In genomic region chr1:85822239-85822638, GRCm38 (mm10) we compare ENCODE assay signal across 26 mouse cellular contexts. TPM values are rescaled to one million over a fixed set of nuclear protein-coding genes. Genes with fewer than 3 reads are reported as not detected.
DNase-seq lines count a peak whose midpoint lies in the region; ATAC-seq and TF ChIP-seq lines count a peak whose summit lies in the region.
"Had no signal": no experiment of that assay in that cellular context is flagged by ENCODE, and none has a peak within 500 bp of the region (broad histone marks: within the 10 kb centered on the region; RNA-seq: fewer than 3 reads in every experiment).

No protein-coding gene starts in this region.

- no peaks in the 10 kb centered on the region for H3K9me3 ChIP-seq in heart, embryonic 15.5 days (replicated peaks)
- H3K9me3 ChIP-seq: forebrain, embryonic 10.5 days; limb, embryonic 13.5 days; liver, embryonic 12.5 days; midbrain, embryonic 12.5 days; neural tube, embryonic 15.5 days had no signal

- peak overlapping the region; percentile 28 for H3K4me2 ChIP-seq in heart, embryonic 15.5 days
- H3K4me2 ChIP-seq: limb, embryonic 13.5 days; liver, embryonic 12.5 days; midbrain, embryonic 12.5 days; neural tube, embryonic 15.5 days had no signal

- DNase-seq in gastrocnemius, adult 2 months, result no peak
- DNase-seq in gastrocnemius, postnatal 4 days (ENCODE audit: low spot score in 2 of 2), result no peak
- DNase-seq in heart, adult 8-10 months (ENCODE audit: low spot score), result no peak
- DNase-seq in layer of hippocampus, adult 8-10 months (ENCODE audit: low spot score in 2 of 2), result peak; percentile 23 to 27
- DNase-seq in layer of hippocampus, adult 9-10 months (ENCODE audit: low spot score), result no peak
- DNase-seq in telencephalon, adult 2 months (ENCODE audit: low read depth, low spot score), result peak; percentile 29
- DNase-seq: adrenal gland, postnatal 25 days; cerebellum, adult 11 months; cerebellum, postnatal 14 days; gastrocnemius, postnatal 36 days; kidney, postnatal 25 days; lung, adult 18-20 months; lung, postnatal 14 days; right cerebral cortex, postnatal 14 days; thymus, postnatal 14 days had no signal

- H3K9ac ChIP-seq in heart, embryonic 15.5 days, result no peak overlapping the region
- H3K9ac ChIP-seq: limb, embryonic 13.5 days; liver, embryonic 12.5 days; midbrain, embryonic 12.5 days; neural tube, embryonic 15.5 days had no signal

- intact Hi-C loops in gastrocnemius, adult 2 months (cut with DNase I), result loop anchor here (2.0 kb wide), 1 partner anchor 13 kb away; no protein-coding TSS in a partner anchor

- H3K27me3 ChIP-seq in heart, embryonic 15.5 days, result no peaks in the 10 kb centered on the region
- H3K27me3 ChIP-seq: limb, embryonic 13.5 days; liver, embryonic 12.5 days; midbrain, embryonic 12.5 days; neural tube, embryonic 15.5 days had no signal

- WGBS in heart, embryonic 15.5 days, result 50% methylated on average over 8 of the region's 8 CpGs

- H3K4me3 ChIP-seq in gastrocnemius, adult 2 months, result no peak overlapping the region
- H3K4me3 ChIP-seq in heart, embryonic 15.5 days, result no peak overlapping the region
- H3K4me3 ChIP-seq: forebrain, embryonic 10.5 days; hindbrain, embryonic 10.5 days; limb, embryonic 13.5 days; liver, embryonic 12.5 days; midbrain, embryonic 12.5 days; neural tube, embryonic 15.5 days had no signal

- peaks cover 32% of the 10 kb centered on the region for H3K36me3 ChIP-seq in heart, embryonic 15.5 days

- H3K4me1 ChIP-seq in heart, embryonic 15.5 days (replicated peaks), result peaks cover 22% of the 10 kb centered on the region
- H3K4me1 ChIP-seq: forebrain, embryonic 10.5 days; hindbrain, embryonic 10.5 days; limb, embryonic 13.5 days; liver, embryonic 12.5 days; midbrain, embryonic 12.5 days; neural tube, embryonic 15.5 days had no signal

- peak overlapping the region; percentile 93 for H3K27ac ChIP-seq in gastrocnemius, adult 2 months
- H3K27ac ChIP-seq in heart, embryonic 15.5 days, result peak overlapping the region; percentile 78
- H3K27ac ChIP-seq: forebrain, embryonic 10.5 days; hindbrain, embryonic 10.5 days; limb, embryonic 13.5 days; liver, embryonic 12.5 days; midbrain, embryonic 12.5 days; neural tube, embryonic 15.5 days; stomach, postnatal 0 days had no signal

- no peak for TF ChIP-seq CTCF in gastrocnemius, adult 2 months (IDR thresholded peaks at IDR 0.05)

- no peak for ATAC-seq in heart, embryonic 15.5 days (replicated peaks; ENCODE audit: insufficient number of reproducible peaks, insufficient read depth, low FRiP score, low read depth)
- ATAC-seq: CD4-positive, CD25-positive, alpha-beta regulatory T cell, adult 4 months; forebrain, embryonic 16.5 days; intestine, postnatal 0 days; liver, embryonic 12.5 days had no signal

RNA-seq across cellular contexts. Expression of gene Cab39, which starts 29.0 kb away (rescaled TPM):
- total RNA-seq in gastrocnemius, adult 2 months (2021), result 100 to 1,000 TPM; 191 to 193 TPM
- 10 to 100 TPM; 75.5 to 75.6 TPM for total RNA-seq in gastrocnemius, postnatal 4 days (2021)
- 21.9 and 25.2 TPM in 2 replicates for polyA plus RNA-seq in heart, embryonic 15.5 days (2015; fragmentation: Nextera tagmentation; extraction: Ambion mirVana)
- 100 to 1,000 TPM; 109 to 121 (median 111) TPM for total RNA-seq in heart, adult 8-10 months (2022)
- 100 to 1,000 TPM; 128 to 143 (median 137) TPM for total RNA-seq in layer of hippocampus, adult 8-10 months (2022)

RNA-seq across cellular contexts. Expression of gene A630001G21Rik, which starts 43.8 kb away (rescaled TPM):
- total RNA-seq in gastrocnemius, adult 2 months (2021), result under 1 TPM in 1 of 2 experiments, not detected in 1; 0.15 TPM
- total RNA-seq in gastrocnemius, postnatal 4 days (2021), result 1 to 10 TPM in 1 of 2 experiments, under 1 TPM in 1; 0.98 to 1.1 TPM
- polyA plus RNA-seq in heart, embryonic 15.5 days (2015; fragmentation: Nextera tagmentation; extraction: Ambion mirVana), result 1.1 and 1.7 TPM in 2 replicates
- total RNA-seq in heart, adult 8-10 months (2022), result 1 to 10 TPM in 1 of 4 experiments, under 1 TPM in 3; 0.22 to 1.3 (median 0.34) TPM
- 1 to 10 TPM in 2 of 4 experiments, under 1 TPM in 1, not detected in 1; 0.21 to 1.8 (median 1.5) TPM for total RNA-seq in layer of hippocampus, adult 8-10 months (2022)

Comparison
In these comparisons a context has a peak if more than half of its experiments do, and no peak if none do; other contexts are left out.
1. DNase-seq: peak in layer of hippocampus, adult 8-10 months (2 of 2) and telencephalon, adult 2 months (single experiment); none in gastrocnemius, adult 2 months (single experiment), gastrocnemius, postnatal 4 days (0 of 2), heart, adult 8-10 months (single experiment) and layer of hippocampus, adult 9-10 months (single experiment).